Mouse (Mus musculus) left cerebral cortex, adult 9 months (tissue): Measurements from ENCODE around the gene Sez6l.

Experiments used
- DNase-seq, 2 experiments: peaks; one replicate each; pipeline ENCODE4 v3.0.0; 2022; ENCODE audit warnings: low spot score in 2 of 2

Gene Sez6l

DNA sequence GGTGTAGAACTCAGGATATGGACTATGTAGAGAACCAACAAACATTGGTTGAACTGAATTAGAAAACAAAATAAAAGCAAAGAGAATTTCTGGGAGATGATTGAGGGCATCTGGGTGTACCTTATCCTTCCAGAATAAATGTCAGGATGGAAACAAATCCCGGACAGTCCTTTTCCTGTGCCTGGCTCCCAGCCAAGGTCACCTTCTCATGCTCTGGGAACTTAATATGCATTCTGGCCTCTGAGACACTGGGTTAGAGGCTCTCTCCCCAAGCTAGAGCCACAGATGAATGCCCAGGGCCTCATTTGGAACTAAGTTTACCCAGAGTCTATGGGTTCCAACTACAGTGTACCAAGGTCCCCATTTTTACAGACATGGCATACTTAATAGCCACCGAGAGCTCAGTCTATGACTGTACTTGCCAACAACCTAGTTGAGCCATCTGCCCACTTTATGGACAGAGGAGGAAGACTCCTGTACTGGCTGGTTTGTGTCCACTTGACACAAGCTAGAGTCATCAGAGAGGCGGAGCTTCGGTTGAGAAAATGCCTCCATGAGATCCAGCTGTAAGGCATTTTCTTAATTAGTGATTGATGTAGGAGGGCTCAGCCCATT, 7.3 kb upstream of the Sez6l start:
- DNase-seq = no peak

GRCm38 (mm10) chr5:112583304-112583703, 6.3 kb upstream of the Sez6l start:
- DNase-seq = no peak

GRCm38 (mm10) chr5:112577750-112578149, 765 bp upstream of the Sez6l start:
- peak in 1 of 2 experiments; percentile 65 for DNase-seq

DNA sequence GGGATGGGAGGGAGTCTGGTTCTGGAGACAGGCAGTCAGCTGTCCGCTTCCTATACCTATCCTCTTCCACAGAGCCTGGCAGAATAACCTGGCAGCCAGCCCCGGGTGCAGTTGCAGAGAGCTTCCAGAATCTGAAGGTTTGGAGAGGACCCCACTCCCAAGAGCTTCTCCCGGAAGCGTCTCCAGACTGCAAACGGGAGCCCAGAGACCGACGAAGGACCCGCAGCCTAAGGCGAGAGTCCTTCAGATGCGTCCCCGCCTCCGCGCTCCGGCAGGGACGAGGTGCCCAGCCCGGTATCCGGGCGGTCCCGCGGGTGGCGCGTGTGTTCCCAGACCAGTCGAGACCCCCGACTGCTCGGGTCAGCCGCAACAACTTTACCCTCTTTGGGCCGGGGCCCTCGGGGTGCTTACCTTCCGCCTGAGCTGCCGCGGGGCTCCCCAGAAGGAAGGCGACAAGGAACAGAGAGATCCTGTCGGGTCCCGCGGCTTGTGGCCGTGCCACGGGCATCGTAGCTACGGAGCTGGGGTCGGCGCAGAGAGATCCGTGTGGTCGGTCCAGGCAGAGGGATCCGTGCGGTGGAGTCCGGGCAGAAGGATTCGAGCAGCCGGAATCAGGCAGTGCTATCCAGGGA, 508 bp downstream of the Sez6l start:
- DNase-seq = peak in 1 of 2 experiments; percentile 64

GRCm38 (mm10) chr5:112575151-112575915, 1.7 kb downstream of the Sez6l start:
- DNase-seq = peak in 1 of 2 experiments; percentile 38

- DNase-seq = peak in 1 of 2 experiments; percentile 89
Measured at GRCm38 (mm10) chr5:112573916-112574315, 3.1 kb downstream of the Sez6l start.

DNA sequence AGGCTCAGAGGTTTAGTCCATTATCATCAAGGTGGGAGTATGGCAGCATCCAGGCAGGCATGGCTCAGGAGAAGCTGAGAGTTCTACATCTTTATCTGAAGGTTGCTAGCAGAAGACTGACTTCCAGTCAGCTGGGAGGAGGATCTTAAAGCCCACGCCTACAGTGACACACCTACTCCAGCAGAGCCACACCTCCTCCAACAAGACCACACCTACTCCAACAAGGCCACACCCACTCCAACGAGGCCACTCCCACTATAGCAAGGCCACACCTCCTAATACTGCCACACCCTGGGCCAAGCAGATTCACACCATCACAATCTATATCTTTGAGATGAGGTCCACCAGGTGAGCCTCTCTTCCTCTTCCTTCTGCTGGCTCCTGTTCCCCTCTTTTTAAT, 4.8 kb downstream of the Sez6l start:
- no peak for DNase-seq

- DNase-seq = no peak
Measured at GRCm38 (mm10) chr5:112565489-112565888, 11.5 kb downstream of the Sez6l start.

- DNase-seq = no peak
Measured at GRCm38 (mm10) chr5:112565083-112565482, 11.9 kb downstream of the Sez6l start.

- DNase-seq = no peak
Measured at GRCm38 (mm10) chr5:112560869-112561499, 16.0 kb downstream of the Sez6l start.

GRCm38 (mm10) chr5:112560139-112560538, 16.8 kb downstream of the Sez6l start:
- DNase-seq = no peak

- no peak for DNase-seq
Measured at GRCm38 (mm10) chr5:112557396-112557795, 19.6 kb downstream of the Sez6l start.

DNA sequence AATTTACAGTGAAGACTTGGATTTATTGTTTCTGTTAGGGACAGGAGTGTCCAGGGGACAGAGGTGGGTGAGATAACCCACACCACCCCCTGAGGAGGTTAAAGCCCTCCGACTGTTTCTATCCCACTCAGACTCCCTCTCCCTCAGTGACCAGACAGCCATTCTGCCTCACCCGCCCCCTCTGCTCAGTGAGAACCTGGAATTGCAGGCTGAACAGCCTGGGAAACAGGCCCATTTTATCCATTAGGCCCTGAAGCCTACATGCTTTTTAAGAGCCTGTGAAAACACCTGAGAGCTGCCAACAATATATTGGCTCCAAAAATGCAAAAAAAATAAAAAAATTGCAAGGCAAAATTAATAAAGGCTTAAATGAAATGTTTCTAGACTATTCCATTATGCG, 20.3 kb downstream of the Sez6l start:
- DNase-seq = no peak

DNA sequence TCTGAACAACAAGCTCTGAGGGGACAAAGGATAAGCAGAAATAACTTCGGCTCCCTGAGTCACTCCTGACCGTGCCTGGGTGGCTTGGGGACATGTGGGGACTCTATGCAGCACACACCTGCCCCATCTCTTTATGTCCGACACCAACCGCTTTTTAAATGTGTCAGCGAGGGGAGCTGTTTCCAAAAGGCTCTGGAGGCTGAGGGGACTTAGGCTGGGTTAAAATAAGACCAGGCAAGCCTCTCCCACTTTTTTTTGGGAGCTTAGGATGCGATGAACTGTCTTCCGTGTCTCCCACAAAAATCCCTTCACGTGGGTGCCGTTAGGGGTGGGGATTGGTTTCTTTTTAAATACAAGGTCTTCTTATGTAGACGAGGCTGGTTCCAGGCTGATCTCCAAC, 22.5 kb downstream of the Sez6l start:
- DNase-seq = no peak

DNA sequence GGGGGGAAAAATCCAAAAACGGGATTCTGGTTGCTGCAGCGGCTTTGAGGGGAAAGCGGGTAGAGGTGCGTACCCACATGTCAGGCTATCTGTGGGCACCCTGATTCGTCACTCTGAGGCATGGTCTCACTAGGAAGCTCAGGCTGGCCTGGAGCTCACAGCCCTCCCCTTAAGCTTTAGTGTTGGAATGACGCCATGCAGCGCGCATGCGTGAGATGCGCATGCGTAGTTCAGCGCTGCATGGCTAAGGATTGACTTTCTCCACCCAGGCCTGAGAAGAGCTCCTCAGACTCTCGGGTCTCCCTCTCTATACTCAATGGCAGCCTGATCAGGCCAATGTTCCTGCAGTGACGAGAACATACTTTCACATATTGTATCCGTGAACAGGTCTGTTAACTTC, 24.2 kb downstream of the Sez6l start:
- DNase-seq = no peak

DNA sequence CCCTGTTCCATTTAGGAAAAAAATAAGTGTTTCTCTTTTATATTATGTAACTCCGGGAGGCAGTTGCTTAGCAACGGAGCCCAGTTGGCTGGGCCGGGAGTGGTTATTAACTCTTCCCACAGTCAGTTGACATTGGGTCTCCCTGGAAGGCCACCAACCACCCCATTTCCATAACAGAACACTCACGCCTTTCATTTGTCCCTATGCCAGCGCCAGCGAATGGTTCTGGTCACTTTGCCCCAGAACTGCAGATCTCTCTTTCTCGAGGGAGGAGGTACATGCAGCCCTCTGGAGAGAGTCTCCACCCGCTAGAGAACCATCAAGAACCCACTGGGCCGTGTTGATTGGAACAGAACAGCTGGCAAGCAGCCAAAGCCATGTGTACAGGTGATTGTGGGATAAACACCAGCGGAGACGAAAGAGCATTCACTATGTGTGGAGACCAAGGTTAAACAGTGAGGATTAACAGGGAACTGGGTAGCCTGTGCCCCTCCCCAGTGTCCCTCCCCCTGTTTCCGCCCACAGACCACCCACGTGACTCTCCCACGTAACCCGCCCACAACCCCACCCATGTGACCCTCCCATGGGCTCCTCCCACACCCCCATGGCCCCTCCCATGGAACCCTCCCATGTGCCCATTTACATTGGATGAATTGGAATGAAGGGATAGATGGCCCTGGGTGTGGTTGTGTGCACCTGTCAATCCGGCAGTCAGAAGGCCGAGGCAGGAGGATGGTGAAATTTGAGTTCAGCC, 24.8 kb downstream of the Sez6l start:
- peak; percentile 78 to 86 for DNase-seq

- peak in 1 of 2 experiments; percentile 53 for DNase-seq
Measured at GRCm38 (mm10) chr5:112548846-112549620, 28.0 kb downstream of the Sez6l start.

- DNase-seq = no peak
Measured at GRCm38 (mm10) chr5:112546771-112547170, 30.2 kb downstream of the Sez6l start.

GRCm38 (mm10) chr5:112538295-112538694, 38.7 kb downstream of the Sez6l start:
- DNase-seq = no peak

- DNase-seq = no peak
Measured at GRCm38 (mm10) chr5:112535868-112536267, 41.1 kb downstream of the Sez6l start.

DNA sequence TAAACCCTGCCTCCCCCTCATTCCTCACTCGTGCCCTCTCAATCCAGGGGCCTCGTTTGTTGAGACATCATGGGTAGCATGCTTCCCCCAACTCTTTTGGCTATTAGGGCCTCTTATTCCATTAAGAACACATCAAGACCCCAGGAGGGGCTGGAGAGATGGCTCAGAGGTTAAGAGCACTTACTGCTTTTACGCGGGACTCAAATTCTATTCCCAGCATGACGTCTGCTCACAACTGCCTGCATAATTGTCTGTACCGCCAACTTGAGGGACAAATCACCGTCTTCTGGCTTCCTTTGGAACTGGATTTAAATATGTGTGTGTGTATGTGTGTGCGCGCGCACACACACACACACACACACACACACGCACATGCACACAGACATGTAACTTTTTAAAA, 42.8 kb downstream of the Sez6l start:
- DNase-seq = no peak
